Mouse (Mus musculus) embryonic fibroblast, embryonic 13.5 days (primary cell): ENCODE measurements at regions not wholly inside any gene's neighbourhood (a gene's known extent, or its start where the extent isn't known, plus 50 kb on each side); places are given as distances from the start of the nearest gene placed in this dataset.

Source experiments
- CTCF ChIP-seq: IDR thresholded peaks from 2 replicates; pipeline ENCODE4 v1.5.1; 2011; ENCODE audit warnings: mild to moderate bottlenecking, control low read depth, low read length, moderate library complexity, borderline replicate concordance; ENCODE audit not compliant: insufficient read depth
- POLR2A ChIP-seq: IDR thresholded peaks from 2 replicates; pipeline ENCODE4 v1.6.1; 2011; ENCODE audit warnings: low read depth, mild to moderate bottlenecking, control low read depth, low read length, moderate library complexity

DNA sequence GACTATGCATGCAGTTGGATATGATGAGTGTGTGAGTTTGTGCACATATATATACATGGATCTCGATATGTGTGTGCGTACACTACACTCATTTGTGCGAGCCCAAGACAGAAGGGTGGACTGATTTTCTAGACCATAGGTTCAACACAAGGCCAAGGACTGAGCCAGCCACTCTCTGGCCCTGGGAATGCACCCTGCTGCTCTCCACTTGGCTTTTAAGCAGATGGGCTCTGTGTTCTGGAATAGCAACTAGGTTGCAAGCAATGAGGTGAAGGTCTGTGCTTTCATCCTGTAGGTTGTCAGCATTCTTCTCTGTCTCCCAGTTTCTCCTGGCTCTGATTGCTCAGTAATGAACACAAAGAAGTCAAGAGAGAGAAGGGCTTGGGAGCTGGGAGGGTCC lies 66.5 kb downstream of the Gadd45g start:
- TF ChIP-seq CTCF (no peak), POLR2A (no peak)
